Mouse (Mus musculus) testis, postnatal 14 days (tissue): ENCODE results near the gene 2410015M20Rik.
"Not testable (repeated sequence)": the region's sequence is repeated elsewhere in the genome, so short reads cannot be mapped to it uniquely, and the experiment has no call there.

Experiments used
- DNase-seq: peaks from one replicate; pipeline ENCODE4 v3.0.0; 2021; ENCODE audit warnings: low spot score

Gene 2410015M20Rik

GRCm38 (mm10) chr17:56609452-56610171, at the start of gene 2410015M20Rik:
Gene 2410015M20Rik (minus strand): TSS chr17:56609771.
- DNase-seq: peak; percentile 96

GRCm38 (mm10) chr17:56656171-56656570, 46.6 kb upstream of the 2410015M20Rik start:
- no peak for DNase-seq

- no peak for DNase-seq
Observed at GRCm38 (mm10) chr17:56655311-56655710, 45.7 kb upstream of the 2410015M20Rik start.

- DNase-seq: no peak
Observed at GRCm38 (mm10) chr17:56654771-56655170, 45.2 kb upstream of the 2410015M20Rik start.

- no peak for DNase-seq
Observed at GRCm38 (mm10) chr17:56651801-56652200, 42.2 kb upstream of the 2410015M20Rik start.

- no peak for DNase-seq
Observed at GRCm38 (mm10) chr17:56647546-56647945, 38.0 kb upstream of the 2410015M20Rik start.

GRCm38 (mm10) chr17:56643237-56643636, 33.7 kb upstream of the 2410015M20Rik start:
- no peak for DNase-seq

- no peak for DNase-seq
Observed at GRCm38 (mm10) chr17:56634023-56634422, 24.5 kb upstream of the 2410015M20Rik start.

- DNase-seq: no peak
Observed at GRCm38 (mm10) chr17:56631807-56632206, 22.2 kb upstream of the 2410015M20Rik start.

GRCm38 (mm10) chr17:56629800-56630781, 20.5 kb upstream of the 2410015M20Rik start:
- not testable (repeated sequence) for DNase-seq

- DNase-seq: peak; percentile 57
Observed at GRCm38 (mm10) chr17:56627530-56628277, 18.1 kb upstream of the 2410015M20Rik start, which contains the start of gene Catsperd. Gene Catsperd (plus strand): TSS chr17:56628143.

GRCm38 (mm10) chr17:56626754-56627470, 17.3 kb upstream of the 2410015M20Rik start, which contains the start of gene Lonp1:
Gene Lonp1 (minus strand): TSS chr17:56626887.
- DNase-seq: peak; percentile 98

GRCm38 (mm10) chr17:56626260-56626659, 16.7 kb upstream of the 2410015M20Rik start:
- peak; percentile 48 for DNase-seq

GRCm38 (mm10) chr17:56625495-56625894, 15.9 kb upstream of the 2410015M20Rik start:
- no peak for DNase-seq

GRCm38 (mm10) chr17:56617628-56618027, 8.1 kb upstream of the 2410015M20Rik start:
- no peak for DNase-seq

GRCm38 (mm10) chr17:56616725-56617124, 7.2 kb upstream of the 2410015M20Rik start:
- DNase-seq: no peak

GRCm38 (mm10) chr17:56615792-56616191, 6.2 kb upstream of the 2410015M20Rik start:
- DNase-seq: no peak

- no peak for DNase-seq
Observed at GRCm38 (mm10) chr17:56615136-56615784, 5.7 kb upstream of the 2410015M20Rik start.

GRCm38 (mm10) chr17:56614391-56615135, 5.0 kb upstream of the 2410015M20Rik start:
- DNase-seq: no peak

- peak; percentile 42 for DNase-seq
Observed at GRCm38 (mm10) chr17:56613893-56614292, 4.3 kb upstream of the 2410015M20Rik start.
